Mouse (Mus musculus) olfactory bulb, adult 2 months (tissue): Measurements from ENCODE around the gene Gm11937.
A peak's percentile ranks its signal among the peaks of the same experiment; 100 is the strongest.

Source experiments
- CTCF ChIP-seq: fragments of 200-500 bp; IDR thresholded peaks from 2 replicates; pipeline ENCODE4 v1.5.1; 2012; ENCODE audit warnings: low read depth, mild to moderate bottlenecking, low read length, moderate library complexity; ENCODE audit not compliant: insufficient read depth
- POLR2A ChIP-seq: fragments of 200-500 bp; IDR thresholded peaks from 2 replicates; pipeline ENCODE4 v1.6.1; 2012; ENCODE audit warnings: mild to moderate bottlenecking, low read depth, low read length, moderate library complexity; ENCODE audit not compliant: insufficient read depth

DNA sequence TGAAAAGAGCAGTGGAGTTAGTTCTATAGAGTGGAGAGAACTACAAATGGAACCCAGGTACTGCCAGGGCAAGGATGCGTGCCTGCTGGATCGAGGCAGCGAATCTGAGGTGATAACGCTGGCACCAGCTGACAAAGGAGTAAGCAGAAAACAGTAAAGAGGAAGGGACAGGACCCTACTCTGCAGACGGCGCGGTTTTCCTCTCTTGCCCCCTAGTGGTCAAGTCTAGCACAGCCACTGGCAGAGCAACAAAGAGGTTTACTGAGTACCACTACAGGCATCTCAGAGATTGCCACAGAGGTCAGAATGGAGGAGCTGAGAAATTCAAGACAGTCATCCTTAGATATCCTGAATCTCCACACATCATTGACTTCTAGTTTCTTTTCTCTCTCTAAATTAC lies 35.9 kb downstream of the Gm11937 start:
- TF ChIP-seq POLR2A, result no peak
- peak; percentile 42; the same call in 1 of the 2 replicates for TF ChIP-seq CTCF
